ENCODE assay signal across 7 mouse cellular contexts in the genomic region with DNA sequence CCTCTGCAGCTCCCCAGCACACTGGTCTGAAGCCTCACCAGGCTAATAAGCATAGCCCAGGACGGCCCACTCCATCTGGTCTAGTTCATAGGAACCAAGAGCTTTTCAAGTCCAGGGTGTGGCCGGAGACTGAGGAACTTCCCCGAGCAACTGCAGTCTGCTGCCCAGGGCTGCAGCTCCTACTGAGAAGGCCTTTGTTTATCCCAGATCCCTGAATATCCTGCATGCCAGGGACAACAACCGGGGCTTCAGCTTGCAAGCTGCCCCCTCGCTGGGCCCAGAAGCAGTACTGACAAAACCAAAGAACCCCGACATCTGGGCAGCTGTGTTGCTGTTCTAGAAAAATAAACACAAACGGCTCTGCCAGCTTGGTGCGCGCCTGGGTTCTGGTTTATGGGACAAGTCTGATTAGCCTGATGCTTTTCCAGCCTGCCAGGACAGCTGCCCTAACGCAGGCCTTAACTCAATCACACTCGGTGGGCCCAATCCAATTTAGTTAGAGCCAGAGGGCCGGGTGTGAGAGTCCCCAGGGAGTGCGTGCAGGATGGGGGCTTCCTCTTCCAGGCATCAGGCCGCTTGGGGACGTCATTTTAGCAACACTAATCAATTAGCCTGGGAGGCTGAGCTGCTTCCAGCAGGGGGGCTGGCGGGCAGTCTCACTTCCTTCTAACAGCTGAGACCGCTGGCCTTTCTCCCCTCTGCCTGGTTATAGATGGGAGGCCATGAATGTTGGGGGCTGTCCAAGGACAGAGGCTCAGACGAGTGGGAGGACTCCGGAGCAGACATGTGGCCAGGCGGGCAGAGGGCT. TPM values are rescaled to one million over a fixed set of nuclear protein-coding genes. Genes with fewer than 3 reads are reported as not detected.
DNase-seq lines count a peak whose midpoint lies in the region; ATAC-seq lines count a peak whose summit lies in the region.

No protein-coding gene starts in this region.

- 2% methylated on average over 20 of the region's 20 CpGs for WGBS in hindbrain, embryonic 12.5 days
- WGBS in limb, embryonic 15.5 days = 20% methylated on average over 20 of the region's 20 CpGs

- H3K27ac ChIP-seq in hindbrain, embryonic 12.5 days = peak overlapping the region; percentile 98
- peak overlapping the region; percentile 90 for H3K27ac ChIP-seq in limb, embryonic 15.5 days

- peak; percentile 52 to 58 for DNase-seq in B cell, adult 2 months
- DNase-seq in Muller cell, postnatal 12 days (ENCODE audit: inconsistent ontology term) = peak; percentile 95
- peak; percentile 58 for DNase-seq in forelimb bud, embryonic 11.5 days (ENCODE audit: low read depth, low spot score)
- DNase-seq in neural tube, embryonic 10.5 days (ENCODE audit: extremely low spot score, low spot score) = peak; percentile 67
- no peak for DNase-seq in thymus, postnatal 10 days (ENCODE audit: low spot score in 2 of 2)

- peak overlapping the region; percentile 6; the same call in 1 of the 2 replicates for H3K4me3 ChIP-seq in hindbrain, embryonic 12.5 days
- H3K4me3 ChIP-seq in limb, embryonic 15.5 days = no peak overlapping the region

- H3K4me1 ChIP-seq in hindbrain, embryonic 12.5 days = peaks cover 83% of the 10 kb centered on the region
- H3K4me1 ChIP-seq in limb, embryonic 15.5 days = peaks cover 66% of the 10 kb centered on the region

- no peaks in the 10 kb centered on the region for H3K9me3 ChIP-seq in hindbrain, embryonic 12.5 days (replicated peaks)
- no peaks in the 10 kb centered on the region for H3K9me3 ChIP-seq in limb, embryonic 15.5 days

- peak overlapping the region; percentile 15 for H3K4me2 ChIP-seq in hindbrain, embryonic 12.5 days (replicated peaks)
- peak overlapping the region; percentile 6; the same call in 1 of the 2 replicates for H3K4me2 ChIP-seq in limb, embryonic 15.5 days

- peak overlapping the region; percentile 32; the same call in 1 of the 2 replicates for H3K9ac ChIP-seq in hindbrain, embryonic 12.5 days
- no peak overlapping the region for H3K9ac ChIP-seq in limb, embryonic 15.5 days

- peak; percentile 21 for ATAC-seq in hindbrain, embryonic 12.5 days (ENCODE audit: low FRiP score)
- ATAC-seq in limb, embryonic 15.5 days (ENCODE audit: insufficient number of reproducible peaks, low FRiP score, low TSS enrichment, low read depth) = peak; percentile 53

- no peaks in the 10 kb centered on the region for H3K36me3 ChIP-seq in hindbrain, embryonic 12.5 days
- no peaks in the 10 kb centered on the region for H3K36me3 ChIP-seq in limb, embryonic 15.5 days

- H3K27me3 ChIP-seq in hindbrain, embryonic 12.5 days = no peaks in the 10 kb centered on the region; the same call in 1 of the 2 replicates
- H3K27me3 ChIP-seq in limb, embryonic 15.5 days = 0 out of 2 replicates have a peak, but pooled peaks cover 7% of the 10 kb centered on the region

RNA-seq across cellular contexts. Expression of gene Mxra7, which starts 13.6 kb away (rescaled TPM):
- polyA plus RNA-seq in hindbrain, embryonic 12.5 days (2016; fragmentation: Nextera tagmentation; extraction: Ambion mirVana) = 95.0 and 105 TPM in 2 replicates
- polyA plus RNA-seq in limb, embryonic 15.5 days (2015; fragmentation: Nextera tagmentation; extraction: Ambion mirVana) = 17.1 and 18.6 TPM in 2 replicates

RNA-seq across cellular contexts. Expression of gene Mettl23, which starts 28.8 kb away (rescaled TPM):
- 56.1 and 64.9 TPM in 2 replicates for polyA plus RNA-seq in hindbrain, embryonic 12.5 days (2016; fragmentation: Nextera tagmentation; extraction: Ambion mirVana)
- 70.4 and 76.0 TPM in 2 replicates for polyA plus RNA-seq in limb, embryonic 15.5 days (2015; fragmentation: Nextera tagmentation; extraction: Ambion mirVana)

RNA-seq across cellular contexts. Expression of gene Jmjd6, which starts 29.0 kb away (rescaled TPM):
- polyA plus RNA-seq in hindbrain, embryonic 12.5 days (2016; fragmentation: Nextera tagmentation; extraction: Ambion mirVana) = 82.3 and 82.9 TPM in 2 replicates
- polyA plus RNA-seq in limb, embryonic 15.5 days (2015; fragmentation: Nextera tagmentation; extraction: Ambion mirVana) = 83.4 and 86.0 TPM in 2 replicates

RNA-seq across cellular contexts. Expression of gene Mfsd11, which starts 38.0 kb away (rescaled TPM):
- polyA plus RNA-seq in hindbrain, embryonic 12.5 days (2016; fragmentation: Nextera tagmentation; extraction: Ambion mirVana) = 43.3 and 47.6 TPM in 2 replicates
- polyA plus RNA-seq in limb, embryonic 15.5 days (2015; fragmentation: Nextera tagmentation; extraction: Ambion mirVana) = 41.4 and 48.0 TPM in 2 replicates

RNA-seq across cellular contexts. Expression of gene Srsf2, which starts 38.6 kb away (rescaled TPM):
- 822 and 828 TPM in 2 replicates for polyA plus RNA-seq in hindbrain, embryonic 12.5 days (2016; fragmentation: Nextera tagmentation; extraction: Ambion mirVana)
- 596 and 658 TPM in 2 replicates for polyA plus RNA-seq in limb, embryonic 15.5 days (2015; fragmentation: Nextera tagmentation; extraction: Ambion mirVana)

Comparison
In these comparisons a context has a peak if more than half of its experiments do, and no peak if none do; other contexts are left out.
1. DNase-seq: peak in B cell, adult 2 months (2 of 2), Muller cell, postnatal 12 days (single experiment), forelimb bud, embryonic 11.5 days (single experiment) and neural tube, embryonic 10.5 days (single experiment); none in thymus, postnatal 10 days (0 of 2).